Mouse (Mus musculus) kidney, adult 2 months (tissue): ENCODE results near the gene Ankrd60. TPM values are rescaled to one million over a fixed set of nuclear protein-coding genes. Genes with fewer than 3 reads are reported as not detected.

ENCODE experiments used
- DNase-seq: peaks from one replicate; pipeline ENCODE4 v3.0.0; 2021
- H3K27ac ChIP-seq: fragments of 200-500 bp; 2 replicates; pipeline ENCODE4 v1.5.1; 2012; ENCODE audit warnings: low read depth, low read length, control low read depth, inconsistent platforms; ENCODE audit not compliant: insufficient read depth
- H3K27me3 ChIP-seq: fragments of 200-500 bp; replicated peaks from 2 replicates; pipeline ENCODE4 v1.6.1; 2012; ENCODE audit warnings: mild to moderate bottlenecking, moderate library complexity, low read length, inconsistent platforms; ENCODE audit not compliant: control insufficient read depth, insufficient read depth
- H3K36me3 ChIP-seq: fragments of 200-500 bp; 2 replicates; pipeline ENCODE4 v1.6.1; 2012; ENCODE audit warnings: mild to moderate bottlenecking, moderate library complexity, low read length, inconsistent platforms; ENCODE audit not compliant: control insufficient read depth, insufficient read depth
- H3K4me1 ChIP-seq: fragments of 200-500 bp; 2 replicates; pipeline ENCODE4 v1.6.1; 2011; ENCODE audit warnings: low read length; ENCODE audit not compliant: control insufficient read depth, insufficient read depth
- H3K4me3 ChIP-seq: fragments of 200-500 bp; 2 replicates; pipeline ENCODE4 v1.5.1; 2011; ENCODE audit warnings: mild to moderate bottlenecking, low read depth, low read length, control low read depth; ENCODE audit not compliant: insufficient read depth
- CTCF ChIP-seq: fragments of 200-500 bp; conservative IDR thresholded peaks from 2 replicates; pipeline ENCODE4 v1.5.1; 2011; ENCODE audit warnings: low read depth, mild to moderate bottlenecking, control low read depth, low read length, moderate library complexity, mixed read lengths; ENCODE audit not compliant: insufficient read depth, insufficient read length
- POLR2A ChIP-seq: fragments of 200-500 bp; IDR thresholded peaks from one replicate; pipeline ENCODE4 v1.6.1; 2011; ENCODE audit warnings: low read depth, low read length, control low read depth
- WGBS: fragments of 180-500 bp; shearing (Covaris S2); methylation state at CpG from one replicate; pipeline ENCODE4 v1.1.7; 2018; 5-methylcytosine and 5-hydroxymethylcytosine counted together
- polyA plus RNA-seq: library from polyadenylated mRNA; depleted of rRNA; stranded (reverse); fragments of >200 nt; gene quantifications from 2 replicates; pipeline ENCODE4 v1.2.3, GENCODE M21; 2012; rRNA removed

The Ankrd60 gene
- polyA plus RNA-seq, 1 experiment: 0.09 TPM

DNA sequence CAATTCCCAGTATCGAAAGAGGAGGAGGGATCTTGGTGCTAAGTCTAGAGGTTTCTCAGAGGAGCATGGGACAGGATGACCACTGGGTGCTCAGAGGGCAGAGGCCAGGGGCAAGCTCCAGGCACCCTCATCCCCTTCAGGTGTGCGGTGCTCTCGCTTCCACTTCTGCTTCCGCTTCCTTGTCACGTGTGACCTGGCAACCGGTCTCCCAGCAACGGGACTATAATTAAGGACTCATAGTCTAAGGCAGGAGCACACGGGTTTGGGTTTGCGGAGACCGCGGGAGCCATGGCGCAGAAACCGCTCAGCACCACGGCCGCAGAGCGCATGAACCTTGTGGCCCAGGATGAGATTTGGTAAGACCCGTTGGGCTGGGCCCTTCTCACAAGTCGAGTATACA lies 55.8 kb downstream of the Ankrd60 start, which contains the start of gene 1700021F07Rik:
Gene 1700021F07Rik (plus strand): TSS at position 211 of the 400 bp plus-strand sequence.
- Histone ChIP-seq H3K27ac (no peak within 1 kb of the TSS), H3K4me3 (no peak within 1 kb of the TSS), H3K36me3 (no peaks in the 10 kb centered on the region), H3K4me1 (no peaks in the 10 kb centered on the region), H3K27me3 (no peaks in the 10 kb centered on the region)
- TF ChIP-seq CTCF: no peak
- TF ChIP-seq POLR2A: no peak
- no peak for DNase-seq
- 93% methylated on average over 18 of the region's 18 CpGs for WGBS

Other genes starting within 250 kb of the Ankrd60 start
- gene 1700021F07Rik, start 55.8 kb downstream of the Ankrd60 start, polyA plus RNA-seq: not detected in 2 replicates
- 24.4 and 28.2 TPM in 2 replicates for gene Rab22a, start 81.4 kb upstream of the Ankrd60 start, polyA plus RNA-seq
- not detected in 2 replicates for gene 1700010B08Rik, start 141.1 kb upstream of the Ankrd60 start, polyA plus RNA-seq
- gene Vapb, start 159.1 kb upstream of the Ankrd60 start, polyA plus RNA-seq: 18.9 and 21.3 TPM in 2 replicates